Mouse (Mus musculus) midbrain, embryonic 13.5 days (tissue): ENCODE data around the gene Tnks1bp1. TPM values are rescaled to one million over a fixed set of nuclear protein-coding genes. Genes with fewer than 3 reads are reported as not detected.

Experiments used
- ATAC-seq: fragments of 200-750 bp; cut with Nextera tagmentation; 2 replicates; pipeline ENCODE4 v1.8.0; 2017; ENCODE audit warnings: mild to moderate bottlenecking, moderate TSS enrichment, moderate library complexity
- H3K27ac ChIP-seq: fragments of 300-500 bp; sonication (generic); 2 replicates; pipeline ENCODE4 v1.5.1; 2015; ENCODE audit warnings: inconsistent platforms, mild to moderate bottlenecking, moderate library complexity
- H3K27me3 ChIP-seq: fragments of 300-500 bp; sonication (generic); 2 replicates; pipeline ENCODE4 v1.6.1; 2015; ENCODE audit warnings: mild to moderate bottlenecking, inconsistent platforms
- H3K36me3 ChIP-seq: fragments of 300-500 bp; sonication (generic); 2 replicates; pipeline ENCODE4 v1.6.1; 2015; ENCODE audit warnings: mild to moderate bottlenecking, inconsistent platforms
- H3K4me1 ChIP-seq: fragments of 300-500 bp; sonication (generic); replicated peaks from 2 replicates; pipeline ENCODE4 v1.6.1; 2015; ENCODE audit warnings: inconsistent platforms
- H3K4me2 ChIP-seq: fragments of 300-500 bp; sonication (generic); replicated peaks from 2 replicates; pipeline ENCODE4 v1.6.1; 2015; ENCODE audit warnings: moderate library complexity, mild to moderate bottlenecking, inconsistent platforms
- H3K4me3 ChIP-seq: fragments of 300-500 bp; sonication (generic); replicated peaks from 2 replicates; pipeline ENCODE4 v1.5.1; 2015; ENCODE audit warnings: mild to moderate bottlenecking, inconsistent platforms
- H3K9ac ChIP-seq: fragments of 300-500 bp; sonication (generic); replicated peaks from 2 replicates; pipeline ENCODE4 v1.6.1; 2015; ENCODE audit warnings: mild to moderate bottlenecking, inconsistent platforms
- H3K9me3 ChIP-seq: fragments of 300-500 bp; sonication (generic); 2 replicates; pipeline ENCODE4 v1.6.1; 2016; ENCODE audit warnings: mild to moderate bottlenecking, inconsistent platforms
- WGBS: fragments of 180-500 bp; shearing (Covaris S2); methylation state at CpG from one replicate; pipeline ENCODE4 v1.1.7; 2015; 5-methylcytosine and 5-hydroxymethylcytosine counted together
- polyA plus RNA-seq: library from polyadenylated mRNA; unstranded; fragments of >200 nt; fragmentation: Nextera tagmentation; extraction: Ambion mirVana; gene quantifications from 2 replicates; pipeline ENCODE4 v1.2.1, GENCODE M21; 2015

Gene Tnks1bp1
- 27.1 and 30.9 TPM in 2 replicates for polyA plus RNA-seq

GRCm38 (mm10) chr2:85047596-85048167, at the start of gene Tnks1bp1:
Gene Tnks1bp1 (plus strand): TSS chr2:85048022.
- Histone ChIP-seq H3K27me3 (no peaks in the 10 kb centered on the region), H3K4me2 (peak within 1 kb of the TSS; percentile 72), H3K9me3 (no peaks in the 10 kb centered on the region), H3K27ac (peak within 1 kb of the TSS; percentile 91), H3K4me1 (peaks cover 38% of the 10 kb centered on the region), H3K9ac (peak within 1 kb of the TSS; percentile 80), H3K36me3 (peaks cover 54% of the 10 kb centered on the region), H3K4me3 (peak within 1 kb of the TSS; percentile 72)
- under 1% methylated on average over 42 of the region's 42 CpGs for WGBS
- peak; percentile 88 for ATAC-seq

DNA sequence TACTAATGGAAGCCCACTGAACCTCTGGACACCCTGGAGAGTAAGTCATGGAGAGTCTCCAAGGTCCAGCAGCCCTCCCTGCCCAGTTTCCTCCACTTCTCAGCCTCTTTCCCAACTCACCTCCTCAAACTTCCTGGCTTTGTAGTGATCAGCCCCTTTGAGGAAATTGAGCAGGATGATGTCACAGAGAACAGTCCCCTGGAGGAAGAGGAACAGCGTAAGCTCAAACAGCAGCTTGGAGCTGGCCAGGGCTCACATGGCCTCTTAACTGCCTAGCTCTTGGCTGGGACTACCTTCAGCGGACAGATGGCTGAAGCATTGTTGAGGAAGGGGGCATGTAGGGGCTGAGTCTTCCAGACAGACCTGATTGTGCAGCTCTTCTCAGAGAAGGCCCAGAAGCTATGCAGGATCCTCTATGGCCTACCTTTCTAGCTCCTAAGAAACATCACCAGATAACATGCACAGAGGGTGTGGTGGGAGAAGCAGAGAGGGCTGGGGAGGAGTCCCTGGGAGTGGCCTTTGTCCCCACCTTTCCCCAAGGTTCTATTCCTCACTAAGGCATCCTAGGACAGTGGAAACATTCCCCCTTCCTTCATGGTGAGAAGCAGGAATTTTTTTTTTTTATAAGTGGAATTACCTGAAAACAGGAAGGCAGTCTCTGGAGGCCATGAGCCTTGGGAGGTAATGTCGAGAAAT, 48.2 kb upstream of the Tnks1bp1 start:
- Histone ChIP-seq H3K4me1 (no peaks in the 10 kb centered on the region), H3K4me2 (no peak overlapping the region), H3K9me3 (no peaks in the 10 kb centered on the region), H3K4me3 (no peak overlapping the region), H3K9ac (no peak overlapping the region), H3K27ac (no peak overlapping the region), H3K27me3 (no peaks in the 10 kb centered on the region), H3K36me3 (no peaks in the 10 kb centered on the region)
- ATAC-seq: no peak
- WGBS: 76% methylated on average over 3 of the region's 3 CpGs

DNA sequence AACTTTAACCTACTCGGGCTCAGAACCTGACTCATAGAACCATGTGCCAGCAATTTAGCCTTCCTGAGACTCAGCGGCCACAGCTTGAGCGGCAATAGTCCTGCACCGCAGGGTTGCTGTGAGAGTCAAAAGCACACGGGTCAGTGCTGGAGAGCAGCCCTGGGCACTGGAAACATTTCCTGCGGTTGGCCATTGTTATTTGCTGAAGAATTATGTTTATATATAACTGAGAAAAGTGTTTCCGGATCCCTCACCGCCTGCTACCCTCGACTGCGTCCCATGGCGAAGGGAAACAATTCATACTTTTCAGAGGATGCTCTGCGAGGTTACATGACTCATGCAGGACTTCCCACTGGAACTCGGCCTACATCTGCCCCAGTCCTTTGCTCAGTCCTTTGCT, 46.3 kb upstream of the Tnks1bp1 start:
- H3K27ac ChIP-seq: no peak overlapping the region
- no peak overlapping the region for H3K4me2 ChIP-seq
- no peak for ATAC-seq
- no peaks in the 10 kb centered on the region for H3K9me3 ChIP-seq
- no peaks in the 10 kb centered on the region for H3K4me1 ChIP-seq
- H3K9ac ChIP-seq: no peak overlapping the region
- WGBS: 74% methylated on average over 13 of the region's 13 CpGs
- H3K4me3 ChIP-seq: no peak overlapping the region
- H3K36me3 ChIP-seq: no peaks in the 10 kb centered on the region
- no peaks in the 10 kb centered on the region for H3K27me3 ChIP-seq

DNA sequence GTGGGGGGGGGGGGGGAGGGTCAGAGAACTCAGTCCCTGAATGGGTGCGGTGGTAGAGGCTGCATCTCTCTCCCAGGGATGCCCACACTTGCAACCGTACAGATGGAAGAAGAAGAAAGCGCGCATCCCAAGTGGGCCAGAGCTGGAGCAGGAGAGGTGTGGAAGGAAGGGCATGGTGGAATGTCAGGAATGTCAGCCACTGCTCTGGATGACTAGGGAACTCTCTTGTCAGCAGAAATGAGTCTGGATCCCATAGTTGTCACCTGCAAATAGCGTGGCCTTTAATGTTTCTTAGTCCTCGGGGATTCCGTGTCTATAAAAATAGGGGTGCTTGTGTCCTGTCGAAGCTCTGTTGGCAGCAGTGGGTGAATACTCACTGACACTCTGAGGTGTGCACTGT, 45.2 kb upstream of the Tnks1bp1 start:
- H3K27ac ChIP-seq: no peak overlapping the region
- 88% methylated on average over 7 of the region's 8 CpGs for WGBS
- H3K9ac ChIP-seq: no peak overlapping the region
- H3K36me3 ChIP-seq: no peaks in the 10 kb centered on the region
- no peaks in the 10 kb centered on the region for H3K9me3 ChIP-seq
- no peaks in the 10 kb centered on the region for H3K27me3 ChIP-seq
- ATAC-seq: no peak
- no peaks in the 10 kb centered on the region for H3K4me1 ChIP-seq
- no peak overlapping the region for H3K4me3 ChIP-seq
- H3K4me2 ChIP-seq: no peak overlapping the region

DNA sequence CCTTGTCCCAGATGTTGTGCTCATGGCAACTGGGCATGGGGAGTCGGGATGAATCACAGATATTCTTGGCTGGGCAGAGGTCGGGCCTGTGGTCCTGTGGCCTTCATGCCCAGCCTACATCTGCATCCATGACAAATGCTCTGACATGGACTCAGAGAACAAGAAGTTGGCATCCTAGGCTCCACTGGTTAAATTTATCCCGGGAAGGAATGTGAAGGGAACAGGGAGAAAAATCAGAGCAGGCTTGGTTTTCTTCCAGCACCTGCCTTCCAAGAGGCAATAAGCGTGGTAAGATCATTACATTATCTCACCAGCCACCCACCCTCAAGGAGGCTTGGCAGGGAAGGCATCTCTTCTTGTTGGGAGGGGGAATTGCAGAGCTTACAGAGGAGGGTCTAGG, 43.5 kb upstream of the Tnks1bp1 start:
- H3K4me1 ChIP-seq: no peaks in the 10 kb centered on the region
- no peak overlapping the region for H3K4me2 ChIP-seq
- 90% methylated on average over 4 of the region's 4 CpGs for WGBS
- no peaks in the 10 kb centered on the region for H3K27me3 ChIP-seq
- H3K9me3 ChIP-seq: no peaks in the 10 kb centered on the region
- H3K27ac ChIP-seq: no peak overlapping the region
- H3K4me3 ChIP-seq: no peak overlapping the region
- no peaks in the 10 kb centered on the region for H3K36me3 ChIP-seq
- no peak for ATAC-seq
- H3K9ac ChIP-seq: no peak overlapping the region

- Histone ChIP-seq H3K4me3 (no peak overlapping the region), H3K9ac (no peak overlapping the region), H3K36me3 (no peaks in the 10 kb centered on the region), H3K4me2 (no peak overlapping the region), H3K4me1 (no peaks in the 10 kb centered on the region), H3K27me3 (no peaks in the 10 kb centered on the region), H3K27ac (no peak overlapping the region), H3K9me3 (no peaks in the 10 kb centered on the region)
- ATAC-seq: no peak
- 84% methylated on average over 7 of the region's 7 CpGs for WGBS
Observed at GRCm38 (mm10) chr2:85006600-85006999, 41.2 kb upstream of the Tnks1bp1 start.

DNA sequence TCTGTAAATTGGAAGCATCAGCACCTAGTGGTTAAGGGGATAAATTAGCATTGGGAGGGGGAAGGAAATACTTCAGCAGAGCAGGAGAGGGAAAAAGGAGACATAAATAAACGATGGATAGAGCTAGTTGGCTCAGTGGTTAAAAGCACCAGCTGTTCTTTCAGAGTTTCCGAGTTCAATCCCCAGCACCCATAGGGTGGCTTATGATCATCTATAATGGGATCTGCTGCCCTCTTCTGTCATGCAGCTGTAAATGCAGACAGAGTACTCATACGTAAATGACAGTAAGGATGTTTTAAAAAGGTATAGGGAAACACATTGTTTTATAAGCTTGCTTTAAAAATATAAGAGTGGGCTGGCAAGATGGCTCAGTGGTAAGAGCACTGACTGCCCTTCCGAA, 40.1 kb upstream of the Tnks1bp1 start:
- no peak overlapping the region for H3K4me3 ChIP-seq
- no peak overlapping the region for H3K27ac ChIP-seq
- no peaks in the 10 kb centered on the region for H3K4me1 ChIP-seq
- 21% methylated on average over 4 of the region's 4 CpGs for WGBS
- H3K27me3 ChIP-seq: no peaks in the 10 kb centered on the region
- no peak overlapping the region for H3K4me2 ChIP-seq
- no peak overlapping the region for H3K9ac ChIP-seq
- ATAC-seq: peak; percentile 34; the same call in 1 of the 2 replicates
- no peaks in the 10 kb centered on the region for H3K9me3 ChIP-seq
- no peaks in the 10 kb centered on the region for H3K36me3 ChIP-seq

DNA sequence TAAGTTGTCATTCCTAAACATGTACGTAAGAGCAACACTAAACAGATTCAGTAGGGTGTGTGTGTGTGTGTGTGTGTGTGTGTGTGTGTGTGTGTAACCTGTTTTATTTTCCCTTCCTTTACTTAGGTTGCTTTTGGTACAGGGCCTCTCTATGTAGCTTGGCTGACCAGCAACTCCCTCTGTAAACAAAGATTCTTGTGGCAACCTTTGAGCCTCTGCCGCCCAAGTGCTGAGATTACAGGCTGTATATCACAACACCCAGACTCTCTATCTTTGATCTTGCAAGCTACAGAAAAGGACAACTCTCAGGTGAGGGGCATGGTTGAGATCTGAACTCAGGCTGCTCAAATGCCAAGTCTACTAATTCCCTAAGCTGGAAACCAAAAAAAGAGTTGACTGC, 38.6 kb upstream of the Tnks1bp1 start:
- H3K27ac ChIP-seq: no peak overlapping the region
- no peak overlapping the region for H3K9ac ChIP-seq
- no peak overlapping the region for H3K4me3 ChIP-seq
- H3K9me3 ChIP-seq: no peaks in the 10 kb centered on the region
- no peak overlapping the region for H3K4me2 ChIP-seq
- H3K4me1 ChIP-seq: no peaks in the 10 kb centered on the region
- no peak for ATAC-seq
- WGBS: 82% methylated on average over 2 of the region's 2 CpGs
- no peaks in the 10 kb centered on the region for H3K36me3 ChIP-seq
- H3K27me3 ChIP-seq: no peaks in the 10 kb centered on the region

- no peak for ATAC-seq
- H3K4me2 ChIP-seq: no peak overlapping the region
- H3K36me3 ChIP-seq: no peaks in the 10 kb centered on the region
- H3K27ac ChIP-seq: no peak overlapping the region
- H3K27me3 ChIP-seq: no peaks in the 10 kb centered on the region
- H3K9me3 ChIP-seq: no peaks in the 10 kb centered on the region
- H3K4me3 ChIP-seq: no peak overlapping the region
- H3K9ac ChIP-seq: no peak overlapping the region
- no peaks in the 10 kb centered on the region for H3K4me1 ChIP-seq
- 83% methylated on average over 9 of the region's 9 CpGs for WGBS
Observed at GRCm38 (mm10) chr2:85011906-85012604, 35.8 kb upstream of the Tnks1bp1 start.

GRCm38 (mm10) chr2:85012679-85013078, 35.1 kb upstream of the Tnks1bp1 start:
- 87% methylated on average over 14 of the region's 14 CpGs for WGBS
- Histone ChIP-seq H3K27me3 (no peaks in the 10 kb centered on the region), H3K9ac (no peak overlapping the region), H3K4me2 (no peak overlapping the region), H3K9me3 (no peaks in the 10 kb centered on the region), H3K27ac (no peak overlapping the region), H3K36me3 (no peaks in the 10 kb centered on the region), H3K4me1 (no peaks in the 10 kb centered on the region), H3K4me3 (no peak overlapping the region)
- ATAC-seq: no peak

DNA sequence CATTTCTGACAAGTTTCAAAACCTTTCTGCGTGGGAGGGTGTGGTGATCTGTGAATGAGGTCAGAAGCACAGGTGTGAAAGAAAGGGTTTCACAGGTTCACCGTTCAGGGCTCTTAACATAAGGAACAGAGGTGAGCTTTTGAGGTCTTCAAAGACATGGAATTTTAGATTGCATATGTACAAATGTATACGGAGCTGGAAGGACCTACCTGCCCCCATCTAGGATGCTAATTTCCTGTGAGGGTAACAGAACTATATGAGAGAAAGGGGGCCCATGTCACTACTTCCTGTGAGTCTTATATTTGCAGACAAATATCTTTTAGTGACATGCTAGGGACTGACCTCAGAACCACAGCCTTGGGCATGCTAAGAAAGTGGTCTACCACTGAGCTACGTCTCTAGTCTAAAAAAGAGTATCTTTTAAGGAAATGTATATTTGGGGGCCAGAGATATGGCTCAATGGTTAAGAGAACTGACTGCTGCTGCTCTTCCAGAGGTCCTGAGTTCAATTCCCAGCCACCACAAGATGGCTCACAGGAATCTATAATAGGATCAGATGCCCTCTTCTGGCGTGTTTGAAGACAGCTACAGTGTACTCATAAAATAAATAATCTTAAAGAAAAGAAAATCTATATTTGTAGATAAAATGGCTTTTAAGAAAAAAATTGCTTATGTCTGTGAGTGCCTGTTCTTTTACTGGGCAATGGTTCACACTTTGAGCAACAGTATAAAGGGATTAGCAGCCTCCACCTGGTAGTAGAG, 33.8 kb upstream of the Tnks1bp1 start:
- no peaks in the 10 kb centered on the region for H3K4me1 ChIP-seq
- no peaks in the 10 kb centered on the region for H3K27me3 ChIP-seq
- no peak overlapping the region for H3K27ac ChIP-seq
- H3K9me3 ChIP-seq: no peaks in the 10 kb centered on the region
- ATAC-seq: no peak
- WGBS: 84% methylated on average over 5 of the region's 5 CpGs
- no peaks in the 10 kb centered on the region for H3K36me3 ChIP-seq
- no peak overlapping the region for H3K9ac ChIP-seq
- no peak overlapping the region for H3K4me2 ChIP-seq
- no peak overlapping the region for H3K4me3 ChIP-seq

DNA sequence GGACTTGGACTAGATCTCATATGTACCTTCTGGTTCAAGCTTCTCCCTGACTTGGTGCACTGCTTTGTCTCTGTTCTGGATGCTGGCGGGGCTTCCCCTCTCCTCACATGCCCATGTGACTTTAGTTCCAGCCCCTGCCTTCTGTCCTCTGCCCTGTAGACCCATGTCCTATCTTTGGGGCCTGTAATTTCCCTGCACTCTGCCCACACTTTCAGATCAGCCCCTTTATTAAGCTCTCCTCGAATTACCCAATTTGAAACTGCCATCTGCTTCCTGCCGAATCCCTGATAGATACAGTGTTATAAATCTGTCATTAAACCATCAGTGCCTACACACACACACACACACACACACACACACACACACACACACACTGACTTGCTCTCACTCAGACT, 33.2 kb upstream of the Tnks1bp1 start:
- no peaks in the 10 kb centered on the region for H3K36me3 ChIP-seq
- H3K27me3 ChIP-seq: no peaks in the 10 kb centered on the region
- no peak overlapping the region for H3K27ac ChIP-seq
- no peak overlapping the region for H3K4me3 ChIP-seq
- no peaks in the 10 kb centered on the region for H3K4me1 ChIP-seq
- no peak for ATAC-seq
- H3K4me2 ChIP-seq: no peak overlapping the region
- no peak overlapping the region for H3K9ac ChIP-seq
- WGBS: 76% methylated on average over 3 of the region's 3 CpGs
- H3K9me3 ChIP-seq: no peaks in the 10 kb centered on the region
